Mouse (Mus musculus) heart, adult 2 months (tissue): ENCODE data around the gene Cdc20b. TPM values are rescaled to one million over a fixed set of nuclear protein-coding genes. Genes with fewer than 3 reads are reported as not detected.
A peak's percentile ranks its signal among the peaks of the same experiment; 100 is the strongest.

Source experiments
- DNase-seq, 2 experiments: peaks; one replicate each; pipeline ENCODE4 v3.0.0; 2021
- H3K27ac ChIP-seq: fragments of 200-600 bp; 2 replicates; pipeline ENCODE4 v1.8.1; 2022
- H3K27me3 ChIP-seq: fragments of 200-500 bp; 2 replicates; pipeline ENCODE4 v1.6.1; 2012; ENCODE audit warnings: mild to moderate bottlenecking, low read length, inconsistent platforms, mixed read lengths; ENCODE audit not compliant: control insufficient read depth, insufficient read depth
- H3K36me3 ChIP-seq: fragments of 200-500 bp; 2 replicates; pipeline ENCODE4 v1.6.1; 2012; ENCODE audit warnings: low read length, inconsistent platforms; ENCODE audit not compliant: control insufficient read depth, insufficient read depth
- H3K4me1 ChIP-seq: fragments of 200-500 bp; 2 replicates; pipeline ENCODE4 v1.6.1; 2011; ENCODE audit warnings: low read length; ENCODE audit not compliant: control insufficient read depth, insufficient read depth
- H3K4me3 ChIP-seq: fragments of 200-600 bp; 2 replicates; pipeline ENCODE4 v1.8.1; 2022
- H3K79me2 ChIP-seq: fragments of 200-500 bp; replicated peaks from 2 replicates; pipeline ENCODE4 v1.6.1; 2012; ENCODE audit warnings: mild to moderate bottlenecking, inconsistent platforms, low read length, moderate library complexity, mixed read lengths; ENCODE audit not compliant: control insufficient read depth, insufficient read depth
- H3K9ac ChIP-seq: fragments of 200-500 bp; 2 replicates; pipeline ENCODE4 v1.6.1; 2012; ENCODE audit warnings: low read depth, mild to moderate bottlenecking, control low read depth, inconsistent platforms, low read length, mixed read lengths
- CTCF ChIP-seq: fragments of 200-600 bp; IDR thresholded peaks from 2 replicates; pipeline ENCODE4 v1.8.1; 2022; ENCODE audit warnings: antibody characterized with exemption, mild to moderate bottlenecking, moderate library complexity
- EP300 ChIP-seq: fragments of 200-500 bp; IDR thresholded peaks from 2 replicates; pipeline ENCODE4 v1.6.1; 2011; ENCODE audit warnings: low read depth, low read length, control low read depth; ENCODE audit not compliant: insufficient read depth
- POLR2A ChIP-seq: fragments of 200-500 bp; IDR thresholded peaks from 2 replicates; pipeline ENCODE4 v1.6.1; 2011; ENCODE audit warnings: mild to moderate bottlenecking, low read depth, low read length, control low read depth; ENCODE audit not compliant: insufficient read depth
- WGBS: fragments of 180-500 bp; shearing (Covaris S2); methylation state at CpG from one replicate; pipeline ENCODE4 v1.1.7; 2018; 5-methylcytosine and 5-hydroxymethylcytosine counted together
- intact Hi-C: fragments of 180-260 bp; cut with DNase I; formaldehyde crosslinking; loops from one replicate; pipeline ENCODE4 v1.15.1; 2025
- long read RNA-seq: library from polyadenylated mRNA; stranded (forward); transcript quantifications from one replicate; pipeline ENCODE4 v2.0.0, GENCODE M21; 2021
- polyA plus RNA-seq: library from polyadenylated mRNA; depleted of rRNA; stranded (reverse); fragments of >200 nt; gene quantifications from 2 replicates; pipeline ENCODE4 v1.2.3, GENCODE M21; 2012; rRNA removed
- total RNA-seq, 2 experiments: library from RNA; stranded (reverse); gene quantifications; 2 replicates each; pipeline ENCODE4 v1.2.3; 2021

The Cdc20b gene
- not detected for total RNA-seq
- polyA plus RNA-seq = 0.14 TPM in 1 of 2 replicates, not detected in the other
- long read RNA-seq = 0 reads

DNA sequence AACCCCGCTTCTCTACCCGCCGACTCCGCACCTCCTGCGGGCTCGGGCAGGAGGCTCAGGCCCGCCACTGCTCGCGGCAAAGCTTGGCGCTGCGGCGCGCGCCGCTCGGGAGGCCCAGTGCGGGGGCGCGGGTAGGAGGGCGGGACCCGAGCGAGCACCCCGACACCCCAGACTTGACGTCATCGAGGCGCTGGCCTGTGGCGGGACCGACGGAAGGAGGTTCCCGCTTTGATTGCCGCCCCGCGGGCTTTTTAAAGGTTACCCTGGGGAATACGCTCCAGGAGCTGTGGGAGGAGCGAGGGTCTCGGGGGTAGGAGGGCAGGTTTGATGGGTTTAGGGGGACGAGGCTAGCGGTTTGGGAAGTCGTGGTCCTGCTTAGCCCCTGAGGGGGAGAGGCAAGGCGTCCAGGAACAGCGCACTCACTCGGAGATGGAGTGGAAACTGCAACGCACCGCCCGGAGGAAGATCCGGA, at the start of gene Cdc20b:
TSS of gene Cdc20b (plus strand) at position 162 of the 472 bp plus-strand sequence.
- Histone ChIP-seq H3K79me2 (no peaks in the 10 kb centered on the region), H3K4me3 (peak within 1 kb of the TSS; percentile 53), H3K27ac (no peak within 1 kb of the TSS), H3K36me3 (no peaks in the 10 kb centered on the region), H3K4me1 (no peaks in the 10 kb centered on the region), H3K27me3 (peaks cover 17% of the 10 kb centered on the region), H3K9ac (peak within 1 kb of the TSS; percentile 60)
- intact Hi-C loops = loop anchor here (2.0 to 5.0 kb wide), 2 partner anchors 48 to 363 kb away; partner anchors contain the start of gene Ccno
- no peak for TF ChIP-seq EP300
- TF ChIP-seq POLR2A = no peak
- TF ChIP-seq CTCF = no peak
- DNase-seq = peak; percentile 64 to 65
- WGBS = under 1% methylated on average over 46 of the region's 46 CpGs

GRCm38 (mm10) chr13:112985605-112986450, 49.1 kb upstream of the Cdc20b start:
- H3K27me3 ChIP-seq = peaks cover 16% of the 10 kb centered on the region
- H3K4me1 ChIP-seq = peaks cover 2% of the 10 kb centered on the region; the same call in 1 of the 2 replicates
- no peak for DNase-seq
- TF ChIP-seq POLR2A = no peak
- no peak for TF ChIP-seq EP300
- TF ChIP-seq CTCF = no peak
- H3K27ac ChIP-seq = no peak overlapping the region
- intact Hi-C loops = loop anchor here (2.0 to 5.0 kb wide), 2 partner anchors 49 to 59 kb away; partner anchors contain the start of genes Cdc20b, Dhx29 and Mtrex
- no peaks in the 10 kb centered on the region for H3K79me2 ChIP-seq
- H3K4me3 ChIP-seq = no peak overlapping the region
- no peaks in the 10 kb centered on the region for H3K36me3 ChIP-seq
- 33% methylated on average over 18 of the region's 18 CpGs for WGBS
- no peak overlapping the region for H3K9ac ChIP-seq

DNA sequence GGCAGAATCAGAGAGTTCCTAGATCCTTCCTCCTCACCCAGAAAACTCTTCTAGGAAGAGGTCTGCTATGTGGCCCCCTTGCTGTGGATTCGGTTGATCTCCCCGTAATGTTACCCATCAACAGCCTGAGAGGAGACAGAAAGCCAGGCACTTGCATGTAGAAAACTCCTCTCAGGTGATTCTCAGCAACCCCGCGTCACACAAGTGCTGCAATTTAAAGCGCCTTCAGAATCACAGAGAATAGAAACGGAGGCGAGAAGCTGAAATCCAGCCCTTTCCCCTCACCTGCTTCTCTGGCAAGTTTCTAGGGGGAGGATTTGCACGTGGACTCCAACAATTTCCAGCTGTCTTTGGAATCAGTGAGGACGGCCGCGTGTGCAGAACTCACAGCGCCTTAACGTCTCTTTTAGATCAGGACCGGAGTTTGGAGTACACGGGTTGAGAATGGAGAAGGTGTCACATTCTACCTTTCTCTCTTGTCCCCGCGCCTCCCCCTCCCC, 48.4 kb upstream of the Cdc20b start:
- Histone ChIP-seq H3K79me2 (no peaks in the 10 kb centered on the region), H3K27me3 (peaks cover 16% of the 10 kb centered on the region), H3K9ac (no peak overlapping the region), H3K27ac (no peak overlapping the region), H3K4me3 (no peak overlapping the region), H3K36me3 (no peaks in the 10 kb centered on the region), H3K4me1 (peaks cover 2% of the 10 kb centered on the region; the same call in 1 of the 2 replicates)
- intact Hi-C loops = loop anchor here (2.0 to 5.0 kb wide), 2 partner anchors 48 to 59 kb away; partner anchors contain the start of genes Cdc20b, Dhx29 and Mtrex
- no peak for DNase-seq
- 6% methylated on average over 17 of the region's 17 CpGs for whole genome bisulfite sequencing
- no peak for TF ChIP-seq POLR2A
- TF ChIP-seq EP300 = no peak
- no peak for TF ChIP-seq CTCF

DNA sequence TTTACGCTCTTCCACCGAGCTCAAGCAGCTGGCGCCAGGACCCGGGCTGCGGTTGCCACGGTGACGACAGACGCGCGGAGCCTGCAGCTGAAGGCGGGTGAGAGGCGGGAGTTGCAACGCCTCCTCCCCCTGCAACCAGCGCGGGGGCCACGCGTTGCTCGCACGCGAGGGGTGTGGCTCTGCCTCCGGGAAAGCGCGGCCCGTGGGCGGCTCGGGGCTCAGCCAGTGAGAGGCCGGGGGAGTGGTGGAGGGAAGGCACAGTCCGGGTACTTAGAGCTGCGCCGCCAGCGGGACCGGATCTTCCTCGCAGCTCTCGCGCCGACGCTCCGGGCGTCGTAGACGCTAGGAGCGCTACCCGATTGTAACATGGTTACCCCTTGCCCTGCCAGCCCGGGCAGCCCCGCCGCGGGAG, 47.4 kb upstream of the Cdc20b start, which contains the start of gene Ccno:
TSS of gene Ccno (plus strand) at position 271 of the 412 bp plus-strand sequence.
- under 1% methylated on average over 47 of the region's 47 CpGs for WGBS
- TF ChIP-seq EP300 = peak; percentile 75
- TF ChIP-seq CTCF = no peak
- peak; percentile 67; the same call in 1 of the 2 replicates for TF ChIP-seq POLR2A

GRCm38 (mm10) chr13:112987991-112988390, 46.9 kb upstream of the Cdc20b start:
- intact Hi-C loops = loop anchor here (2.0 to 5.0 kb wide), 2 partner anchors 47 to 61 kb away; partner anchors contain the start of genes Cdc20b, Dhx29 and Mtrex
- Histone ChIP-seq H3K36me3 (no peaks in the 10 kb centered on the region), H3K9ac (peak overlapping the region; percentile 44; the same call in 1 of the 2 replicates), H3K4me1 (peaks cover 2% of the 10 kb centered on the region; the same call in 1 of the 2 replicates), H3K79me2 (no peaks in the 10 kb centered on the region), H3K27me3 (peaks cover 16% of the 10 kb centered on the region), H3K27ac (no peak overlapping the region), H3K4me3 (peak overlapping the region; percentile 50)
- WGBS = under 1% methylated on average over 39 of the region's 39 CpGs
- DNase-seq = no peak
- TF ChIP-seq POLR2A (no peak), CTCF (no peak), EP300 (no peak)

More for the DNA sequence above, 47.4 kb upstream of the Cdc20b start, which contains the start of gene Ccno:
- Histone ChIP-seq H3K9ac (peak within 1 kb of the TSS; percentile 44; the same call in 1 of the 2 replicates), H3K4me1 (peaks cover 2% of the 10 kb centered on the region; the same call in 1 of the 2 replicates), H3K27ac (no peak within 1 kb of the TSS), H3K36me3 (no peaks in the 10 kb centered on the region), H3K4me3 (peak within 1 kb of the TSS; percentile 50), H3K79me2 (no peaks in the 10 kb centered on the region), H3K27me3 (peaks cover 16% of the 10 kb centered on the region)
- intact Hi-C loops = loop anchor here (2.0 to 5.0 kb wide), 2 partner anchors 47 to 60 kb away; partner anchors contain the start of genes Cdc20b, Dhx29 and Mtrex
- DNase-seq = peak; percentile 91 to 95
